Mouse (Mus musculus): ENCODE measurements at regions not wholly inside any gene's neighbourhood (a gene's known extent, or its start where the extent isn't known, plus 50 kb on each side); places are given as distances from the start of the nearest gene placed in this dataset.

DNA sequence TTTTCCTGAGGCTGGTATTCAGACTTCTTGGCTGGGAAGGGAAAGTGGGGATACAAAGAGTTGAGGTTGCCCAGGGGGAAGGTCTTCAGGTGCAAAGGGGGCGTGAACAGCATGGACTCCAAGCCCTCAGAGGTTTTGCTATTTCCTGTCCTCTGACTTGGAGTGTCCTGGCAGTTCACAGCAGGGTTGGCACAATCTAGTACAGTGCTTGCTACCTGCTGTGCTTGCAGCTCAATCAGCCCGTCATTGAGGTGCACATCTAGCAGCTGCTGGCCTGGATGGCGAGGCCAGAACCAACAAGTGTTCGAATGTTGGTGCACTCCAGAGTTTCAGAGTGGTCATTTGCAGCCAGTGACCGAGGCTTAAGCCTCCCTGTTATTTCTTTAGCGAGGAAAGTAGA, 273.7 kb upstream of the 4931429L15Rik start:
- H3K36me3 ChIP-seq (ENCODE audit: control insufficient read depth in 1 of 2, insufficient read depth in 2 of 2, low read length in 2 of 2), result no peaks in the 10 kb centered on the region
- no peak overlapping the region for H3K4me3 ChIP-seq (ENCODE audit: control insufficient read depth in 1 of 2, insufficient read depth in 1 of 2, low read depth in 2 of 2, low read length in 2 of 2)

DNA sequence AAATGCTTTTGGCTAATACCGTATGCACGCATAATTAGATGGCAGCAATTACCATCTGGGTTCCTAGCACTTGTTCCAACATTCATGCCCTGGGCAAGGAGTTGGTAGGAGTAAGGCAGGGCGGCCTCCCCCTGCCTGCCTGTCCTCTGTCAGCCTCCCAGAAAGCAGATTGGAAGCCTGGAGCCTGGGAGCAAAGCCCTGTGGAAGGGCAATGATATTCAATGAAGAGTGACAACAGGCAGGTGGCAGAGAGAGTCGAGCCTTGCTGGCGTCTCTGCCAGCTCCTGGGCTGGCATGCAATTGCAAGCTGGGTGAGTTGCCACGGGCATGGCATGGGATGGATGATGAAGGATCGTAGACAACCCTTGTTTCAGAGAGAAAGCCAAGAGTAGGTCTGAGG, 273.1 kb upstream of the 4931429L15Rik start:
- H3K27ac ChIP-seq (ENCODE audit: control insufficient read depth, low read depth, low read length), result no peak overlapping the region
- DNase-seq (ENCODE audit: low read depth, low spot score), result no peak

More for the DNA sequence above, 273.7 kb upstream of the 4931429L15Rik start:
- Histone ChIP-seq H3K79me2 (ENCODE audit: control insufficient read depth, insufficient read depth, low read length, poor library complexity) (no peaks in the 10 kb centered on the region), H3K9me3 (replicated peaks; ENCODE audit: insufficient read depth, low read length) (no peaks in the 10 kb centered on the region), H3K4me1 (ENCODE audit: control insufficient read depth in 1 of 2, insufficient read depth in 2 of 2, low read length in 2 of 2) (no peaks in the 10 kb centered on the region), H3K9ac (ENCODE audit: control insufficient read depth, low read depth, low read length, poor library complexity, severe bottlenecking) (no peak overlapping the region), H3K27ac (ENCODE audit: control insufficient read depth, low read depth, low read length) (no peak overlapping the region), H3K27me3 (ENCODE audit: control insufficient read depth in 1 of 2, insufficient read depth in 2 of 2, low read length in 2 of 2) (no peaks in the 10 kb centered on the region)
- no peak for DNase-seq (ENCODE audit: low read depth, low spot score)
- TF ChIP-seq MYB (IDR thresholded peaks at IDR 0.05; ENCODE audit: low read depth, low read length) (no peak), CTCF (IDR thresholded peaks at IDR 0.05 in 2 of 3, conservative IDR thresholded peaks at IDR 0.05 in 1 of 3; ENCODE audit: control insufficient read depth in 1 of 3, insufficient read depth in 1 of 3, low read depth in 2 of 3, low read length in 3 of 3, poor library complexity in 1 of 3, severe bottlenecking in 1 of 3) (no peak), USF2 (IDR thresholded peaks at IDR 0.05; ENCODE audit: borderline replicate concordance in 1 of 2, insufficient read depth in 1 of 2, low read depth in 1 of 2, low read length in 2 of 2) (no peak), TAL1 (IDR thresholded peaks at IDR 0.05; ENCODE audit: low read length) (no peak), HCFC1 (IDR thresholded peaks at IDR 0.05; ENCODE audit: low read depth, low read length) (no peak), ZMIZ1 (IDR thresholded peaks at IDR 0.05; ENCODE audit: low read depth, low read length) (no peak), ZNF384 (IDR thresholded peaks at IDR 0.05; ENCODE audit: low read depth, low read length) (no peak), MXI1 (IDR thresholded peaks at IDR 0.05; ENCODE audit: low read depth, low read length) (no peak), ZC3H11A (IDR thresholded peaks at IDR 0.05; ENCODE audit: low read depth, low read length) (no peak), MYC (IDR thresholded peaks at IDR 0.05; ENCODE audit: low read depth, low read length) (no peak), ELF1 (IDR thresholded peaks at IDR 0.05; ENCODE audit: low read depth, low read length) (no peak)

More for the DNA sequence above, 273.1 kb upstream of the 4931429L15Rik start:
- no peak for TF ChIP-seq POLR2AphosphoS2 (IDR thresholded peaks at IDR 0.05; ENCODE audit: low read length)
- no peak for TF ChIP-seq MYC (IDR thresholded peaks at IDR 0.05; ENCODE audit: low read depth, low read length)
- no peak for TF ChIP-seq TCF12 (IDR thresholded peaks at IDR 0.05; ENCODE audit: low read depth, low read length)
- no peak for TF ChIP-seq POLR2AphosphoS5 (IDR thresholded peaks at IDR 0.05; ENCODE audit: borderline replicate concordance, low read depth, low read length)
- no peak for TF ChIP-seq ZC3H11A (IDR thresholded peaks at IDR 0.05; ENCODE audit: low read depth, low read length)
- TF ChIP-seq TAL1 (IDR thresholded peaks at IDR 0.05; ENCODE audit: low read length), result no peak
- TF ChIP-seq MEF2A (IDR thresholded peaks at IDR 0.05; ENCODE audit: extremely low read depth, insufficient replicate concordance, low read depth, low read length, poor library complexity, severe bottlenecking), result no peak
- no peak for TF ChIP-seq CHD2 (IDR thresholded peaks at IDR 0.05; ENCODE audit: low read length)
- TF ChIP-seq ETS1 (IDR thresholded peaks at IDR 0.05; ENCODE audit: low read depth, low read length), result no peak
- TF ChIP-seq TBP (IDR thresholded peaks at IDR 0.05; ENCODE audit: low read depth, low read length), result no peak
- TF ChIP-seq ELF1 (IDR thresholded peaks at IDR 0.05; ENCODE audit: low read depth, low read length), result no peak
- no peak for TF ChIP-seq SIN3A (IDR thresholded peaks at IDR 0.05; ENCODE audit: low read length)
- TF ChIP-seq RAD21 (IDR thresholded peaks at IDR 0.05; ENCODE audit: low read depth, low read length), result no peak
- TF ChIP-seq MXI1 (IDR thresholded peaks at IDR 0.05; ENCODE audit: low read depth, low read length), result no peak
- no peak for TF ChIP-seq MAX (IDR thresholded peaks at IDR 0.05; ENCODE audit: low read length)
- no peak for TF ChIP-seq ZMIZ1 (IDR thresholded peaks at IDR 0.05; ENCODE audit: low read depth, low read length)
- H3K27me3 ChIP-seq (ENCODE audit: control insufficient read depth in 1 of 2, insufficient read depth in 2 of 2, low read length in 2 of 2), result no peaks in the 10 kb centered on the region
- no peaks in the 10 kb centered on the region for H3K36me3 ChIP-seq (ENCODE audit: control insufficient read depth in 1 of 2, insufficient read depth in 2 of 2, low read length in 2 of 2)
- H3K9me3 ChIP-seq (replicated peaks; ENCODE audit: insufficient read depth, low read length), result no peaks in the 10 kb centered on the region
- no peak overlapping the region for H3K4me3 ChIP-seq (ENCODE audit: control insufficient read depth in 1 of 2, insufficient read depth in 1 of 2, low read depth in 2 of 2, low read length in 2 of 2)
- no peak overlapping the region for H3K9ac ChIP-seq (ENCODE audit: control insufficient read depth, low read depth, low read length, poor library complexity, severe bottlenecking)
- H3K79me2 ChIP-seq (ENCODE audit: control insufficient read depth, insufficient read depth, low read length, poor library complexity), result no peaks in the 10 kb centered on the region
- H3K4me1 ChIP-seq (ENCODE audit: control insufficient read depth in 1 of 2, insufficient read depth in 2 of 2, low read length in 2 of 2), result no peaks in the 10 kb centered on the region

All from MEL (cell line).